Mouse (Mus musculus) forebrain, embryonic 10.5 days (tissue): ENCODE results near the gene Frmpd4. TPM values are rescaled to one million over a fixed set of nuclear protein-coding genes. Genes with fewer than 3 reads are reported as not detected.

Experiments
- DNase-seq: peaks from one replicate; pipeline ENCODE4 v3.0.0-alpha.2; 2017; ENCODE audit warnings: low spot score; ENCODE audit errors: extremely low spot score
- H3K27ac ChIP-seq: fragments of 300-500 bp; sonication (generic); 2 replicates; pipeline ENCODE4 v1.5.1; 2016; ENCODE audit warnings: mild to moderate bottlenecking
- H3K27me3 ChIP-seq: fragments of 300-500 bp; sonication (generic); 2 replicates; pipeline ENCODE4 v1.6.1; 2016; ENCODE audit warnings: mild to moderate bottlenecking; ENCODE audit not compliant: poor library complexity, severe bottlenecking
- H3K36me3 ChIP-seq: fragments of 300-500 bp; sonication (generic); replicated peaks from 2 replicates; pipeline ENCODE4 v1.6.1; 2016; ENCODE audit warnings: mild to moderate bottlenecking, moderate library complexity
- H3K4me1 ChIP-seq: fragments of 300-500 bp; sonication (generic); 2 replicates; pipeline ENCODE4 v1.6.1; 2016
- H3K4me3 ChIP-seq: fragments of 300-500 bp; sonication (generic); 2 replicates; pipeline ENCODE4 v1.5.1; 2016; ENCODE audit warnings: mild to moderate bottlenecking, moderate library complexity
- H3K9me3 ChIP-seq: fragments of 300-500 bp; sonication (generic); 2 replicates; pipeline ENCODE4 v1.6.1; 2016; ENCODE audit warnings: mild to moderate bottlenecking, moderate library complexity
- whole genome bisulfite sequencing: fragments of 180-500 bp; shearing (Covaris S2); methylation state at CpG from one replicate; pipeline ENCODE4 v1.1.7; 2016; 5-methylcytosine and 5-hydroxymethylcytosine counted together
- polyA plus RNA-seq: library from polyadenylated mRNA; unstranded; fragments of >200 nt; fragmentation: Nextera tagmentation; extraction: Ambion mirVana; gene quantifications from 2 replicates; pipeline ENCODE4 v1.2.1, GENCODE M21; 2016

Frmpd4 gene
- polyA plus RNA-seq, result 0.10 and 0.17 TPM in 2 replicates

DNA sequence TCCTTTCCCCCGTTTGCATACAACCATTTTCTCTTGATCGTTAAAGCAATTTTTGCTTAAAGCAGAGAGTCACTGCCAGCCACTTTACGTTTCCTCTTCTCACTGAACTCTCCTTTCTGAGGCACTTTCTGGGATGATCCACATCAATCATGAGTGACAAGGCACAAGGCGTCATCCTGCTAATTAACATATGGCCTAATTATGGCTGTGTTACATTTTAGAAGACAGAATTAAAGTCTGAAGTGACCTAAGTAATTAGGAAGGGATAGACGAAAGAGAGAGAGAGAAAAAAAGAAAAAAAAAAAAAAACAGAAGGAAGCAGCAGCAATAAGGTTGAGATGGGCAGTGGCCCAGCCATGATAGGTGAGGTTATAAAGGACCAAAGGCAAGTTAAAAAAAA lies at the start of gene Frmpd4:
Gene Frmpd4 (minus strand): TSS at position 101 of the 400 bp plus-strand sequence.
- no peaks in the 10 kb centered on the region for H3K36me3 ChIP-seq
- H3K27ac ChIP-seq, result no peak within 1 kb of the TSS
- H3K4me3 ChIP-seq, result no peak within 1 kb of the TSS
- no peaks in the 10 kb centered on the region for H3K9me3 ChIP-seq
- peaks cover 91% of the 10 kb centered on the region for H3K27me3 ChIP-seq
- no peak for DNase-seq
- H3K4me1 ChIP-seq, result no peaks in the 10 kb centered on the region
- WGBS, result 86% methylated on average over 5 of the region's 5 CpGs

- H3K36me3 ChIP-seq, result no peaks in the 10 kb centered on the region
- 88% methylated on average over 5 of the region's 5 CpGs for WGBS
- no peak overlapping the region for H3K27ac ChIP-seq
- H3K27me3 ChIP-seq, result peaks cover 89% of the 10 kb centered on the region
- no peak for DNase-seq
- no peaks in the 10 kb centered on the region for H3K9me3 ChIP-seq
- no peaks in the 10 kb centered on the region for H3K4me1 ChIP-seq
- H3K4me3 ChIP-seq, result no peak overlapping the region
Measured at GRCm38 (mm10) chrX:168595193-168595592, 18.2 kb upstream of the Frmpd4 start.

- Histone ChIP-seq H3K27me3 (peaks cover 85% of the 10 kb centered on the region), H3K4me1 (no peaks in the 10 kb centered on the region), H3K4me3 (no peak overlapping the region), H3K36me3 (no peaks in the 10 kb centered on the region), H3K9me3 (no peaks in the 10 kb centered on the region), H3K27ac (no peak overlapping the region)
- WGBS, result 53% methylated on average over 1 of the region's 1 CpGs
- no peak for DNase-seq
Measured at GRCm38 (mm10) chrX:168584303-168584702, 7.3 kb upstream of the Frmpd4 start.

- H3K4me3 ChIP-seq, result no peak overlapping the region
- no peaks in the 10 kb centered on the region for H3K9me3 ChIP-seq
- H3K27ac ChIP-seq, result no peak overlapping the region
- no peaks in the 10 kb centered on the region for H3K4me1 ChIP-seq
- no peaks in the 10 kb centered on the region for H3K36me3 ChIP-seq
- no peak for DNase-seq
- peaks cover 96% of the 10 kb centered on the region for H3K27me3 ChIP-seq
- WGBS, result 77% methylated on average over 4 of the region's 4 CpGs
Measured at GRCm38 (mm10) chrX:168571808-168572207, 5.2 kb downstream of the Frmpd4 start.

GRCm38 (mm10) chrX:168569231-168569630 lies 7.8 kb downstream of the Frmpd4 start:
- no peak for DNase-seq
- WGBS, result 82% methylated on average over 5 of the region's 5 CpGs
- Histone ChIP-seq H3K27me3 (peaks cover 96% of the 10 kb centered on the region), H3K36me3 (no peaks in the 10 kb centered on the region), H3K9me3 (no peaks in the 10 kb centered on the region), H3K4me1 (no peaks in the 10 kb centered on the region), H3K27ac (no peak overlapping the region), H3K4me3 (no peak overlapping the region)

DNA sequence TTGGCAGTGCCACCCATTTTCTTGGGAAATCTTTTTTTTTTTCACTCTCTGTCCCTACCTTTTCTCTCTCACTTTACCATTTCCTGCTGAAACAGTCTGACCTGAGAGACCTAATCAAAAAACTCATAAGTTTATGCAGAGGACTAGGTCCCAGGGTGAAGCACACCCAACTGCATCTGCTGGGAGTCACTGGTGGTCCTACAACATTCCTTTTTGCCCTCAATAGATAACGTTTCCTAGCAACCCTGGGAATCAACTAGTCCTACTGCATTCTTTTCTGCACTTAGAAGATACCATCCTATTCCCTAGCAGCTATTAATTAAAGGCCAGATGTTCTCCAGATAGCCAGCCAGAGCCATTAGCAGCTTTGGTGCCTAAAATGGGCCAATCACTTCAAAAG lies 71.8 kb downstream of the Frmpd4 start:
- H3K27ac ChIP-seq, result no peak overlapping the region
- no peaks in the 10 kb centered on the region for H3K36me3 ChIP-seq
- no peak for DNase-seq
- 68% methylated on average over 1 of the region's 1 CpGs for WGBS
- no peaks in the 10 kb centered on the region; the same call in 1 of the 2 replicates for H3K27me3 ChIP-seq
- H3K9me3 ChIP-seq, result no peaks in the 10 kb centered on the region; the same call in 1 of the 2 replicates
- H3K4me1 ChIP-seq, result no peaks in the 10 kb centered on the region
- no peak overlapping the region for H3K4me3 ChIP-seq

DNA sequence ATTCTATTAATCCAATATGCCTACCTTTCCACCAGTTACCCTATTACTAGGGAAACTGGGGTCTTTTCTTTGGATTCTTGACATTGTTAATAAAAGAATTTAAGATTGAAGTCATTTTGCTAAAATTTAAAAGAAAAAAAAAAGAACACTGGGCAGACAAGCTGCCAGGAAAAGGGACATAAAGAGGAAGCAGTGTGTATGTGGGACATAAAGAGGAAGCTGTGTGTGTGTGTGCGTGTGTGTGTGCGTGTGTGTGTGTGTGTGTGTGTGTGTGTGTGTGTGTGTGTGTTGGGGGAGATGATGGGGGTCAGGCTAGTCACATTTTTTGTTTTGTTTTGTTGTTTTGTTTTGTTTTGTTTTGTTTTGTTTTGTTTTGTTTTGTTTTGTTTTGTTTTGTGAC lies 121.8 kb downstream of the Frmpd4 start:
- Histone ChIP-seq H3K27ac (no peak overlapping the region), H3K4me3 (no peak overlapping the region), H3K36me3 (no peaks in the 10 kb centered on the region), H3K27me3 (peaks cover 55% of the 10 kb centered on the region), H3K9me3 (no peaks in the 10 kb centered on the region), H3K4me1 (no peaks in the 10 kb centered on the region)
- WGBS, result 89% methylated on average over 2 of the region's 2 CpGs
- DNase-seq, result no peak

- Histone ChIP-seq H3K9me3 (no peaks in the 10 kb centered on the region), H3K27me3 (peaks cover 76% of the 10 kb centered on the region), H3K4me1 (no peaks in the 10 kb centered on the region), H3K4me3 (no peak overlapping the region), H3K27ac (no peak overlapping the region), H3K36me3 (no peaks in the 10 kb centered on the region)
- DNase-seq, result no peak
- WGBS, result 80% methylated on average over 1 of the region's 1 CpGs
Measured at GRCm38 (mm10) chrX:168431206-168431605, 145.8 kb downstream of the Frmpd4 start.

DNA sequence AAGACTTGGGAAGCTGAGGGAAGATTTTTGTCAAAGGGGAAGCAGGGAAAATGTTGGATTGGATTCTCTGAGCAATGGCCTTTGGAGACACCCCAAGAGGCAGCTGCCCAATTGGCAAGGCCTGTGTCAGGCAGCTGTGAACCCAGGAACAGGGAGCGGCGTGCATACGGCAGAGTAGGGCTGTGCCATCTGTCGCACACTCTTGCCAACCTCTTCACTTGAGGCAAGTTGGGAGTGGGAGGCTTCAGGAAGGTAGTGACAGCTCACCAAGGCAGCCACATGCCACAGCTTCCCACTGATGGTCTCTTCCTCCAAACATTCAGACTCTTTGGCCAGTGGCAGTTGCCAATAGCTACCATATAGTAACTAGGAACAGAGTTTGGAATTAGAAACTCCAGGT lies 147.2 kb downstream of the Frmpd4 start:
- H3K36me3 ChIP-seq, result no peaks in the 10 kb centered on the region
- peaks cover 82% of the 10 kb centered on the region for H3K27me3 ChIP-seq
- WGBS, result 96% methylated on average over 4 of the region's 4 CpGs

DNA sequence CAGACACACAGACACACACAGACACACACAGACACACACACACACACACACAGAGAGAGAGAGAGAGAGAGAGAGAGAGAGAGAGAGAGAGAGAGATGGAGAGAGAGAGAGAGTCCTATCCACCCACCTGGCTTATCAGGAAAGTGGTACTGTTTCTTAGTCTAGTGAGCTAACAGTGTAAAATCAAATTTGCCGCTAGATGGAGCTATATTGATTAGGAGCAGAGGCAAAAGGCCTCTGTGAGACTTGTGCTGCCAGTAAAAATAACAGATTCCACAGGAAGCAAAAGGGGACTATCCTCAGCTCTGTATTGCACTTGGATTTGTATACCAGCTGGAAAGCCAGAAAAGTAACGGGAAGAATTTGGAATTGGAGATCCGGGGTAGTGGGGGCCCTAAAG lies 161.6 kb downstream of the Frmpd4 start:
- no peak overlapping the region for H3K27ac ChIP-seq
- H3K4me3 ChIP-seq, result no peak overlapping the region
- no peaks in the 10 kb centered on the region for H3K9me3 ChIP-seq
- WGBS, result 33% methylated on average over 3 of the region's 3 CpGs
- H3K36me3 ChIP-seq, result no peaks in the 10 kb centered on the region
- H3K27me3 ChIP-seq, result peaks cover 51% of the 10 kb centered on the region
- no peaks in the 10 kb centered on the region for H3K4me1 ChIP-seq
- DNase-seq, result no peak

More for the DNA sequence above, 147.2 kb downstream of the Frmpd4 start:
- DNase-seq, result no peak
- Histone ChIP-seq H3K27ac (no peak overlapping the region), H3K4me1 (no peaks in the 10 kb centered on the region), H3K4me3 (no peak overlapping the region), H3K9me3 (no peaks in the 10 kb centered on the region)

- WGBS, result 83% methylated on average over 2 of the region's 2 CpGs
- no peak for DNase-seq
- H3K9me3 ChIP-seq, result no peaks in the 10 kb centered on the region
- no peak overlapping the region for H3K4me3 ChIP-seq
- H3K27me3 ChIP-seq, result peaks cover 40% of the 10 kb centered on the region
- no peaks in the 10 kb centered on the region for H3K36me3 ChIP-seq
- H3K4me1 ChIP-seq, result no peaks in the 10 kb centered on the region
- H3K27ac ChIP-seq, result no peak overlapping the region
Measured at GRCm38 (mm10) chrX:168403512-168403911, 173.5 kb downstream of the Frmpd4 start.

GRCm38 (mm10) chrX:168350431-168350830 lies 226.6 kb downstream of the Frmpd4 start:
- H3K27me3 ChIP-seq, result peaks cover 82% of the 10 kb centered on the region
- no peak overlapping the region for H3K27ac ChIP-seq
- no peak for DNase-seq
- no peaks in the 10 kb centered on the region for H3K4me1 ChIP-seq
- H3K36me3 ChIP-seq, result no peaks in the 10 kb centered on the region
- H3K4me3 ChIP-seq, result no peak overlapping the region
- H3K9me3 ChIP-seq, result no peaks in the 10 kb centered on the region
- WGBS, result 88% methylated on average over 2 of the region's 2 CpGs

- Histone ChIP-seq H3K4me1 (no peaks in the 10 kb centered on the region), H3K27ac (no peak overlapping the region), H3K36me3 (no peaks in the 10 kb centered on the region), H3K9me3 (no peaks in the 10 kb centered on the region), H3K27me3 (peaks cover 77% of the 10 kb centered on the region), H3K4me3 (no peak overlapping the region)
- no peak for DNase-seq
- WGBS, result 81% methylated on average over 5 of the region's 5 CpGs
Measured at GRCm38 (mm10) chrX:168349320-168350225, 227.5 kb downstream of the Frmpd4 start.
